Mouse (Mus musculus): Measurements from ENCODE around the gene Cebpg. TPM values are rescaled to one million over a fixed set of nuclear protein-coding genes. Genes with fewer than 3 reads are reported as not detected.
A peak's percentile ranks its signal among the peaks of the same experiment; 100 is the strongest.

Gene Cebpg
- 10.9 TPM for polyA plus RNA-seq (2012; fragmentation: generic; extraction: Trizol)
- long read RNA-seq, experiment 1, full-length matches to known transcripts, result 2 of 6 reads
- long read RNA-seq, experiment 1, partial matches to known transcripts, result 0 of 6 reads
- long read RNA-seq, experiment 1, other reads (novel, unspliced or antisense), result 4 of 6 reads
- long read RNA-seq, experiment 2, full-length matches to known transcripts, result 2 of 2 reads
- long read RNA-seq, experiment 2, partial matches to known transcripts, result 0 of 2 reads
- long read RNA-seq, experiment 2, other reads (novel, unspliced or antisense), result 0 of 2 reads

DNA sequence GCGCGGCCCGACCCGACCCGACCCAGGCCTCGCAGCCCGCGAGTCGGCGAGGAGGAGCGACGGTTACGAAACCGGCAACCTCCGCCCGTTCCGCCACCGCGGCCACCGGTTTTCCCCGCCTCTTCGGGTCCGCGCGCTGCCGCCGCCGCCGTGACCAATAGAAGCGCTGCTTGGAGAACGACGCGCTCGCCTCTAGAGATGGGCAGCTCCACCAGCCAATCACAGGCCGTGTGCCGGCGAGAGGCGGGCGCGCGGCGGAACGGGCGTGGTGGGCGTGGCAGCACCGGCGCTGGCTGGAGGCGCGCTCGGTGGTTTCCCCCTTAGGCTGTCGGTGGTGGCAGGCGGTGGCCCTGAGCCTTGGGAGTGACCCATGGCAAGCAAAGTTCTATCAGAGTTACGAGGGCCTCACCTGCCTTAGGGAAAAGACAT lies at the start of gene Cebpg:
Gene Cebpg (minus strand): TSS at position 138 of the 429 bp plus-strand sequence.
- Histone ChIP-seq H3K27me3 (ENCODE audit: control insufficient read depth, insufficient read depth, insufficient read length) (no peaks in the 10 kb centered on the region), H3ac (ENCODE audit: control insufficient read depth, insufficient read length, low read depth) (peak within 1 kb of the TSS; percentile 78), H3K4me3 (ENCODE audit: insufficient read depth, poor library complexity, severe bottlenecking) (peak within 1 kb of the TSS; percentile 79), H3K36me3 (ENCODE audit: control insufficient read depth, insufficient read depth) (peaks cover 5% of the 10 kb centered on the region), H3K79me3 (ENCODE audit: low read depth) (peaks cover 45% of the 10 kb centered on the region), H3K79me2 (ENCODE audit: control insufficient read depth, insufficient read depth) (peaks cover 47% of the 10 kb centered on the region)
- TF ChIP-seq MYOG (IDR thresholded peaks at IDR 0.05; ENCODE audit: control insufficient read depth, extremely low read depth, insufficient read length) (no peak), CEBPB (IDR thresholded peaks at IDR 0.05; ENCODE audit: low read depth) (peak; percentile 41), CTCF (IDR thresholded peaks at IDR 0.05; ENCODE audit: control insufficient read depth, insufficient read depth, insufficient read length) (no peak)

DNA sequence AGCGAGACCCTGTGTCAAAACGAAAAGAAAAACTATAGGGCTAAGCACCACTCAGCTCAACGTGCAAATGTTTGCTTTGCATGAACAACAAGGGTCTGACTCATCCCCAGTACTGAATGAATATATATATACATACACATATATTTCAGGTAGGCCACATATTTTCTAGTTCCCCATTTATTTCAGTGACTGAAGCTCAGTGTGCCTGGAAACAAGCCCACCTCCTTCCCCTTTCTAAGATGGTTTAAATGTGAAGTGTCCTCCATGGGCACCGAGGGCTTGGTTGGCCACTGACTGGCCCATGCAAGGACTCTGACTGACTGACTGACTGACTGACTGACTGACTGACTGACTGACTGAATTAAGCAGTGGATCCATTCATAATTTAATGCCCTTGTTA lies 43.2 kb upstream of the Cebpg start:
- no peak overlapping the region for H3K4me3 ChIP-seq (ENCODE audit: insufficient read depth, poor library complexity, severe bottlenecking)
- no peaks in the 10 kb centered on the region for H3K36me3 ChIP-seq (ENCODE audit: control insufficient read depth, insufficient read depth)
- H3K79me2 ChIP-seq (ENCODE audit: control insufficient read depth, insufficient read depth), result no peaks in the 10 kb centered on the region
- H3K27me3 ChIP-seq (ENCODE audit: control insufficient read depth, insufficient read depth, insufficient read length), result no peaks in the 10 kb centered on the region
- H3K79me3 ChIP-seq (ENCODE audit: low read depth), result no peaks in the 10 kb centered on the region
- TF ChIP-seq CTCF (IDR thresholded peaks at IDR 0.05; ENCODE audit: control insufficient read depth, insufficient read depth, insufficient read length) (no peak), FOSL1 (IDR thresholded peaks at IDR 0.05; ENCODE audit: insufficient read depth, low read length, poor library complexity, severe bottlenecking) (no peak), CEBPB (IDR thresholded peaks at IDR 0.05; ENCODE audit: low read depth) (no peak), MYOD1 (IDR thresholded peaks at IDR 0.05; ENCODE audit: control insufficient read depth, insufficient read length, low read depth) (no peak), MYOG (IDR thresholded peaks at IDR 0.05; ENCODE audit: control insufficient read depth, extremely low read depth, insufficient read length) (no peak), USF1 (IDR thresholded peaks at IDR 0.05; ENCODE audit: low read depth) (no peak), MAX (IDR thresholded peaks at IDR 0.05) (no peak)
- no peak overlapping the region for H3ac ChIP-seq (ENCODE audit: control insufficient read depth, insufficient read length, low read depth)

DNA sequence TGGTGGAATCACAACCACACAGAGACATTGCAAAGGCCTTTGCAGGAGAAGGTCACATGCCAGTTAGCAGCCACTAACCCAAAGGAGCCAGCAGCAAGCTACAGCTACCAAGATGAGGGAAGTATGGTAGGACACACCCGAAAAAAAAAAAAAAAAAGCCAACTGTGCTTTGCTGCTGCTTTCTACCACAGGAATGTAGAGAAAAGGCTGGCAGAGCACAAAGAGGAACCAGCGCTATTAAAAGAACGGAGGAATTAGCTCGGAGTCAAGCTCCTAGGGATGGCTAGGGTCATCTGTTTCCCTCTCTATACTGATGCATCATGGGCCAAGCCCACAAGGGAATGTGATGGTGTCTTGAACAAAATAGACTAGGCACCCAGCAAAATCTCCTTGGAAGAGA lies 42.4 kb upstream of the Cebpg start:
- no peaks in the 10 kb centered on the region for H3K27me3 ChIP-seq (ENCODE audit: control insufficient read depth, insufficient read depth, insufficient read length)
- no peaks in the 10 kb centered on the region for H3K79me2 ChIP-seq (ENCODE audit: control insufficient read depth, insufficient read depth)
- no peak overlapping the region for H3ac ChIP-seq (ENCODE audit: control insufficient read depth, insufficient read length, low read depth)
- H3K4me3 ChIP-seq (ENCODE audit: insufficient read depth, poor library complexity, severe bottlenecking), result no peak overlapping the region
- H3K36me3 ChIP-seq (ENCODE audit: control insufficient read depth, insufficient read depth), result no peaks in the 10 kb centered on the region
- no peaks in the 10 kb centered on the region for H3K79me3 ChIP-seq (ENCODE audit: low read depth)
- TF ChIP-seq CTCF (IDR thresholded peaks at IDR 0.05; ENCODE audit: control insufficient read depth, insufficient read depth, insufficient read length) (no peak), FOSL1 (IDR thresholded peaks at IDR 0.05; ENCODE audit: insufficient read depth, low read length, poor library complexity, severe bottlenecking) (no peak), MAX (IDR thresholded peaks at IDR 0.05) (no peak), USF1 (IDR thresholded peaks at IDR 0.05; ENCODE audit: low read depth) (no peak), MYOG (IDR thresholded peaks at IDR 0.05; ENCODE audit: control insufficient read depth, extremely low read depth, insufficient read length) (no peak), MYOD1 (IDR thresholded peaks at IDR 0.05; ENCODE audit: control insufficient read depth, insufficient read length, low read depth) (no peak), CEBPB (IDR thresholded peaks at IDR 0.05; ENCODE audit: low read depth) (no peak)

- H3K4me3 ChIP-seq (ENCODE audit: insufficient read depth, poor library complexity, severe bottlenecking), result no peak overlapping the region
- H3K79me2 ChIP-seq (ENCODE audit: control insufficient read depth, insufficient read depth), result no peaks in the 10 kb centered on the region
- H3K79me3 ChIP-seq (ENCODE audit: low read depth), result no peaks in the 10 kb centered on the region
- H3K36me3 ChIP-seq (ENCODE audit: control insufficient read depth, insufficient read depth), result no peaks in the 10 kb centered on the region
- H3ac ChIP-seq (ENCODE audit: control insufficient read depth, insufficient read length, low read depth), result no peak overlapping the region
- H3K27me3 ChIP-seq (ENCODE audit: control insufficient read depth, insufficient read depth, insufficient read length), result no peaks in the 10 kb centered on the region
- TF ChIP-seq FOSL1 (IDR thresholded peaks at IDR 0.05; ENCODE audit: insufficient read depth, low read length, poor library complexity, severe bottlenecking), result no peak
- TF ChIP-seq MYOG (IDR thresholded peaks at IDR 0.05; ENCODE audit: control insufficient read depth, extremely low read depth, insufficient read length), result no peak
- TF ChIP-seq USF1 (IDR thresholded peaks at IDR 0.05; ENCODE audit: low read depth), result no peak
- TF ChIP-seq MAX (IDR thresholded peaks at IDR 0.05), result no peak
- TF ChIP-seq CEBPB (IDR thresholded peaks at IDR 0.05; ENCODE audit: low read depth), result no peak
- TF ChIP-seq CTCF (IDR thresholded peaks at IDR 0.05; ENCODE audit: control insufficient read depth, insufficient read depth, insufficient read length), result no peak
- no peak for TF ChIP-seq MYOD1 (IDR thresholded peaks at IDR 0.05; ENCODE audit: control insufficient read depth, insufficient read length, low read depth)
These were observed 38.8 kb upstream of the Cebpg start for GRCm38 (mm10) chr7:35094975-35095678.

- no peaks in the 10 kb centered on the region for H3K36me3 ChIP-seq (ENCODE audit: control insufficient read depth, insufficient read depth)
These were observed 34.2 kb upstream of the Cebpg start for GRCm38 (mm10) chr7:35090550-35090949.

More at GRCm38 (mm10) chr7:35090550-35090949, 34.2 kb upstream of the Cebpg start:
- no peaks in the 10 kb centered on the region for H3K79me2 ChIP-seq (ENCODE audit: control insufficient read depth, insufficient read depth)
- TF ChIP-seq MYOD1 (IDR thresholded peaks at IDR 0.05; ENCODE audit: control insufficient read depth, insufficient read length, low read depth) (no peak), MYOG (IDR thresholded peaks at IDR 0.05; ENCODE audit: control insufficient read depth, extremely low read depth, insufficient read length) (no peak), MAX (IDR thresholded peaks at IDR 0.05) (no peak), CTCF (IDR thresholded peaks at IDR 0.05; ENCODE audit: control insufficient read depth, insufficient read depth, insufficient read length) (no peak), CEBPB (IDR thresholded peaks at IDR 0.05; ENCODE audit: low read depth) (no peak), USF1 (IDR thresholded peaks at IDR 0.05; ENCODE audit: low read depth) (no peak), FOSL1 (IDR thresholded peaks at IDR 0.05; ENCODE audit: insufficient read depth, low read length, poor library complexity, severe bottlenecking) (no peak)
- H3ac ChIP-seq (ENCODE audit: control insufficient read depth, insufficient read length, low read depth), result no peak overlapping the region
- H3K79me3 ChIP-seq (ENCODE audit: low read depth), result no peaks in the 10 kb centered on the region
- no peaks in the 10 kb centered on the region for H3K27me3 ChIP-seq (ENCODE audit: control insufficient read depth, insufficient read depth, insufficient read length)
- H3K4me3 ChIP-seq (ENCODE audit: insufficient read depth, poor library complexity, severe bottlenecking), result no peak overlapping the region

All from C2C12 (cell line).